Mouse (Mus musculus): ENCODE measurements around the gene Itih4.

DNA sequence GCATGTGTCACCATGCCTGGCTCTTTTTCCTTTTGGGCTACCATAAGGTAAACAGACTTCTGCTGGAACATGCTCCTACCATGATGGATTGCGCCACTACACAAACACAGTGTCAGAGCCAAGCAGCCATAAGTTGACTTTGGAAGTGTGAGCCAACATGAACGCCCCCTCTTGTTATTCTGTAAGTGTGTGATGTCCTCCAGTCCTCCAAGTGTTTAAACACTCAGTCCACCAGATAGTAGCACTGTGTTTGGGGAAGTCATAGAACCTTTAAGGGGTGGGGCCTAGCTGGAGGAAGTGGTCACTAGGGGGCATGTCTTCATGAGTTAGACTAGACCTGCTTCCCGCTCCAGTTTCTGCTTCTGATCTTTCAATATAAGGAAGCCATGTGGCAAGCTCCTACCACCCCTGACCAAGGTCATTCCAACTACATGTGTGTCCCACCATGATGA, 21.6 kb downstream of the Itih4 start:
- TF ChIP-seq CTCF (IDR thresholded peaks at IDR 0.05; ENCODE audit: low read depth, low read length) (no peak), POLR2A (IDR thresholded peaks at IDR 0.05; ENCODE audit: insufficient read depth, low read length) (no peak)
